Mouse (Mus musculus) heart, postnatal 25 days (tissue): Measurements from ENCODE around the gene Acadm. TPM values are rescaled to one million over a fixed set of nuclear protein-coding genes. Genes with fewer than 3 reads are reported as not detected.

ENCODE experiments used
- DNase-seq: peaks from one replicate; pipeline ENCODE4 v3.0.0; 2022; ENCODE audit warnings: low spot score
- intact Hi-C: fragments of 180-260 bp; cut with DNase I; formaldehyde crosslinking; loops from one replicate; pipeline ENCODE4 v1.15.1; 2025
- total RNA-seq, 2 experiments: library from RNA; stranded (reverse); gene quantifications; 2 replicates each; pipeline ENCODE4 v1.2.3; 2021

The Acadm gene
- total RNA-seq, 2 experiments from 2014 or later = 1,031 to 1,101 TPM

DNA sequence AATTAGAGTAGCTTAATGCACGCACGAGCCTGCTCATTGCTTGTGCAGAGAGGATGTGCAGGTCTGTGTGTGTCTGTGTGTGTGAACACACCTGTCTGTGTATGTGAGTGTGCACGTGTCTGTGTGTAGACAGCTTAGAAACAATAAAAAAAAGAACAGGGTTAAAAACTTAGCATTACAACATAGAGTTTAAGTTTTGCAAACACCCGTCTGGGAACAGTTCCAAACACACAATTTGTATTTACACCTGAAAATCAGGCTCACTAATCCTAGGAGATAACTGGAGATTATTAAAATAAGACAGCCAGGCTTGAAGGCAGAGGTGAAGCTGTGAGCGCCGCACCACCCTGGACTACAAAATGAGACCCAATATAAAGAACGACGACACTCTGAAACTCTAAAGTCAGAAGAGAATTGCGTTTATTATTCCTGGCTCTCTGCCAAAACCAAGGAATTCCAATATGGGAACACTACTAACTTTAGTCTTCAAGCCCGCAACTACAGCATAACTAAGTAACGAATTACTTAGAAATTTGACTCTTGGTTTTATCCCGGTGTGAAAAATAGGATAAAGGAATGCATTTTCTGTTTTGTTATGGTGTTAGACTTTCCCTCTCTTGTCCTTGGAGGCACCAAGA lies 1.3 kb downstream of the Acadm start:
- intact Hi-C loops = loop anchor here (2.0 kb wide), 1 partner anchor 30 kb away; the partner anchor contains the start of gene Rabggtb

DNA sequence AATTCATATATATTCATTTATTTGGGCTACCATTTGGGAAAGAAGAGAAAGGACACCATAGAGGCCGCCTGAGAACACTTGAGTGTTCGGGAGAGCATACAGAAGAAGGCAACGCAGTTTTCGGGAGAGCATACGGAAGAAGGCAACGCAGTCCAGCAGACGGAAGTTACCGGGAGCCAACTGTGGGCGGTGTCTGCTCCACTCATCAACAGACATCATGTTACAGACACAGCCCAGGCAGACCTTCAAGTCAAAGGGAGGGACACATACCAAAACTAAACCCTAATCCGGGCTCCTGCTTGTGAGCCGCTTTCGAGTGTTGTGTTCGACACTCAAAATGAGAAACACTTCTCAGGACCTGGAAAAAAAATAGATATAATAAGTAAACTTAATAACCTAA lies 2.8 kb downstream of the Acadm start:
- no peak for DNase-seq
- intact Hi-C loops = loop anchor here (2.0 kb wide), 1 partner anchor 29 kb away; the partner anchor contains the start of gene Rabggtb

More for the DNA sequence above, 1.3 kb downstream of the Acadm start:
- no peak for DNase-seq

- intact Hi-C loops = no loop called here
- DNase-seq = no peak
Measured at GRCm38 (mm10) chr3:153940486-153940885, 3.9 kb downstream of the Acadm start.

DNA sequence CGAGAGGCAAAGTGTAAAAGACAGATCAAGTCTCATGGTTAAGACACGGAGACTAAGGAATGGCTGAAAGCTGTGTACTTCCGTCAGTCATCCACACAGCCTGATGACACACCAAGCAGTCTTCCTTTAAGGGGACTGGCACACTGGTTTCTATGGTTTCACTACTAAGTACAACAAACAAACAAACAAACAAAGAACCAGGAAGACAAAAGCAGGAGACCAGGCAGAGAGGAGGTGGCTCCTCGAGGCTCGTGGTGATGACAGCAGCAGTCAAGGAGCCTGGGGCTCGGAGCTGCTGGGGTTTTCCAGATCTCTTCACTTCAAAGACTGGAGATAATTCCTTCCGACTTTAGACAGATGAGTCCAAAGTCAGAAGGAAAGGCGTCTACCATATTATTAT lies 4.4 kb downstream of the Acadm start:
- intact Hi-C loops = no loop called here
- DNase-seq = no peak

DNA sequence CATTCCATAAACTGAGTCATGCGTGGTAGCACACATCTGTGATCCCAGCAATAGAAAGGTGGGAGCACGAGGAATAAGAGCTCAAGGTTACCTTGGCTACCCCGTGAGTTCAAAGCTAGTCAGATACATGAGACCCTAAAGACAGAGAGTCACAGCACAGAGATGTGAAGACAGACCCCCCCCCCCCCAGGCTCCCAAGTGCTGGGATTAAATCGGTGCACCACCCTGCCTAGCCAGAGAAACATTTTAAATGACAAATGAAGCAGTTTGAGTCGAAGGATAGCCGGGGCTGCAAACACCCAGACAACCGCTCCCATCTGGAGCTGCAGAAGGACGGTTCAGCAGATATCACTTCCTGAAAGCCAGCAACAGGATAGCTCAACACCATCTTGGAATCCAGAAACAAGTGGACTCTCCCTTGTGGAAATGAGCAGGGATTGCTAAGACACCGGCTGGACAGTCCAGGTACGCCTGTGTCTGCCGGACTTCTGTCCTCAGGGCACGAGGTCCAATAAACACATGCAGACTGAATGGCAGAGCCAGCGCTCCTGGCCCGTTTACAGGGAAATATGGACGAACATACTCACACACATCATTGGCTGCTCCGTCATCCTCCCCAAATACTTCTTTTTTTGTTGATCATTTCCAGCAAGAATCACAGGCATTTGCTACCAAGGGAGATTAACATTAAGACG lies 7.2 kb downstream of the Acadm start:
- no peak for DNase-seq
- intact Hi-C loops = no loop called here

- DNase-seq = no peak
- intact Hi-C loops = no loop called here
Measured at GRCm38 (mm10) chr3:153935878-153936277, 8.6 kb downstream of the Acadm start.

DNA sequence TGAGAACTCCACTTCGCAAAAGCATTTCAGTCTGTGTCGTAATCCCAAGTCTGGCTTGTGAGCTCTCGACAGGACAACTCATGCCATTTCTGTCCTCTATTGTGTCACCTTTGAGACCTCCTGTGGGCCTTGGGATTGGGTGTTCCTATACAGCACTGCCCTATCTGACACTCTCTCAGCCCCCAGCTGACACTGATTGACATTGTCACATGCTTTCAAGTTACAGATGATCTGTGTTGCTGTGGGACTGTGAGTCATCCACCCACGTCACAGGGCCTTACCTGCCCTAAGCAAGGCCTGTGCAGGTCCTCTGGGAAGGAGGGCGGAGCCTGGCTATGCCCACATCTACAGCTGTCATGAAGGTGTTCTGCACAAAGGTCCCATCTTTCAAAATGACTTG lies 12.0 kb downstream of the Acadm start:
- no peak for DNase-seq
- intact Hi-C loops = no loop called here

DNA sequence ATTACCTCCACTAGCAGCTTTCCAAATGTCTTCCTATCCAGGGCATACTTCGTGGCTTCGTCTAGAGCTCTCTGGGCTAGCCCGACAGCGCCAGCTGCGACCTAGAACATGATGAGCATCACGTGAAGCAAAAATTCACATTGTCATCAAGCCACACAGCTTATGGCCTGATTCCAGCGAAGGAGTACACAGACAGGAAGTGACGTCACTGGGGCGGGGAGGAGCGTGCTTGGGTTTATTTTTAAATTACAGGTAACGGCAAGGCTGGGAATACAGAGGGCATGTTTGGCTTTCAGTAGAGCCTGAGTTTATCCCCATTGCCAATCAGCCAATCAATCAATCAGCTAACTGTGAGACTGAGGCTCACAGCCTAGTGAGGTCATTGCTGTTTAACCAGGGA lies 14.9 kb downstream of the Acadm start:
- no peak for DNase-seq
- intact Hi-C loops = no loop called here

DNA sequence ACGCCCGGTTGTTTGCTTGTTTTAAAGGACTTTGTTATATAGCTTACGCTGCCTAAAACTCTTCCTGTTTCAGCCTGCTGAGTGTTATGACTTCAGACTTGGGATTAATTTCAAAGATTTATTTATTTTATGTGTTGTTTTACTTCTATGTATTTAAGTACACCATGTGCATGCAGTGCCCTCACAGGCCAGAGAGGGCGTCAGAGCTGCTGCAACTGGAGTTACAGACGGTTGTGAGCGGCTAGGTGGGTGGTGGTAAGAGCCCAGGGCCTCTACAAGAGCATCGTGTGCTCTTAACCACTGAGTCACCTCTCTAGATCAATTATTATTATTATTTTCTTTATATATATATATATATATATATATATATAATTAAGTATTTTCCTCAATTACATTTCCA lies 18.1 kb downstream of the Acadm start:
- intact Hi-C loops = no loop called here
- DNase-seq = no peak

DNA sequence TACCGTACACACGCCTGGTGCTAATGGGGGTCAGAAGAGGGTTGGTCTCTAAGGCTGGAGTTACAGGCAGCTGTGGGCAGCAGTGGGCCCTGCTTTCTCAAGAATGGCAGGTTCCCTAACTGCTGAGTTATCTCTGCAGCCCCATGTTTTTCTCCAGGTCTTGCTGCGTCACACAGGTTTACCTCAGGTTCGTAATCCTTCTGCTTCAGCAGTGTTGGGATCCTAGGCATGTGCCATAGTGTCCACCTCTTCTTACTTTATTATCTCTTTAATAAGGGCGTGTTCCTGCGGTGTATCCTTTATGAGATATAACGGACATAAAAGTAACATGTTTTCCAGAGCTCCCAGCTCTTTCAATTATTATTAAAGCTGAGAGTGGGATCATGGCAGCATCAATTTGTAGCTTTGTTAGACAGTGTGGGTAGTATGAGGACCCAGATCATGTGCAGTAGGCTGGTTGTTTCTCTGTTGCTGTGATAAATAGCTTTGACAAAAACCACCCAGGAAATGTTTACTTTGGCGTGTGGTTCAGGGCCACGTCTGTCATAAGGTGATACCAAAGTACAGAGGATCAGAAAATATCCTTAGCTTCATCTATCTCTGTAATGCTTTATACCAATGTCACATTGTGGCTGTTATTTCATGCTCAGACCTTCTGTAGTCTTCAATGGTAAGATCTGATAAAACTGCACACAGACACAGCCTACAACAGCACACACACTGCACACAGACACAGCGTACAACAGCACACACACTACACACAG lies 23.1 kb downstream of the Acadm start:
- intact Hi-C loops = no loop called here
- DNase-seq = no peak

DNA sequence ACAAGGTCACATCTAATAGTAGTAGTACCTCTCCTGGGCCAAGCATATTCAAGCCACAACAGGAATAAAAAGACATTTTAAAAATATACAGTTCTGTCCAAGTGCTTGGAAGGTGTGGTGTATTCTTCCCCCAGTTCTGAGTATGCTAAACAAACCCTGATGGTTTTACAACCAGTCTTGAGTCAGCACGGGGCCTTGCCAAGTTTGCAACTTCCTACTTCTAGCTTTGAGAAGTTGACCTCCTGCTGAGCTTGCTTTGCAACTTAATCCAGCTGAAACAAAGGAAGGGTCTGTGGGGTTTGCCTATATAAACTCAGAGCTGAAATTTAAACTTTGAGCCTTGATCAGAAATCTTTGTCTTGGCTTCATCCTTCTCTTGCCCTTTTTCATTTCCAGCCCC lies 27.2 kb downstream of the Acadm start:
- intact Hi-C loops = no loop called here
- no peak for DNase-seq

DNA sequence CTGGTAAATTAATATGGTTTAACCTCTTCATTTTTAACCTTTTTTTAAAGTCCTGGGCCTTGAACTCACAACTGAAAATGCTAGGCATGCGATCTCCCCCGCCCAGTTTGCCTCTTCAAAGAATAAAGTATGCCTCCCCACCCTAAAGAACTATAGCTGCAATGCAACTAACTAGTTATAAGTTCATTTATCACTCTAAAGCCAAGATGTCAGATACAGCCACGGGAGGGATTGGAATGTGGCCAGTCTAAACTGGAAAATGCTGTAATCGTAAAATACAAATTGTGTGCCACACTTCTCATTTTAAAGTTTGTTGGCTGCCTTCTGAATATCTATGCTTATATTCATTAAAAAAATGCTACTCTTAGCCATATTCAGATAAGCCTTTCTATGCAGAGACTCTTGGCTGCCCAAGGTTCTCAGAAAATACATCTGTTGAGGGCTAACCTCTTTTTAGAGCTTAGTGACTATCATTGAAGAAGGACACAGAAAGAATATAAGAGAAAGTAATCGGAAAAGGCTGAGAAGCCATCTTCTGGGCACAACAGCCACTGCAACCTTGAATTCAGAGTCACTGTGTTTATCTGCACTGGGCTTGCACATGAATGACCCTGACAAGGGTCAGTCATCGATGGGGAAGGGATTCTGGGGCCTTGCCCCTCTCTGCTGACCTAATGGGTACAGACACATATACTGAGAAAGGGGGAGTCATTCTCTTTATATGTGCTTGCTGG lies 30.8 kb downstream of the Acadm start:
- no peak for DNase-seq
- intact Hi-C loops = loop anchor here (2.0 kb wide), 1 partner anchor 29 kb away; no protein-coding TSS in a partner anchor

DNA sequence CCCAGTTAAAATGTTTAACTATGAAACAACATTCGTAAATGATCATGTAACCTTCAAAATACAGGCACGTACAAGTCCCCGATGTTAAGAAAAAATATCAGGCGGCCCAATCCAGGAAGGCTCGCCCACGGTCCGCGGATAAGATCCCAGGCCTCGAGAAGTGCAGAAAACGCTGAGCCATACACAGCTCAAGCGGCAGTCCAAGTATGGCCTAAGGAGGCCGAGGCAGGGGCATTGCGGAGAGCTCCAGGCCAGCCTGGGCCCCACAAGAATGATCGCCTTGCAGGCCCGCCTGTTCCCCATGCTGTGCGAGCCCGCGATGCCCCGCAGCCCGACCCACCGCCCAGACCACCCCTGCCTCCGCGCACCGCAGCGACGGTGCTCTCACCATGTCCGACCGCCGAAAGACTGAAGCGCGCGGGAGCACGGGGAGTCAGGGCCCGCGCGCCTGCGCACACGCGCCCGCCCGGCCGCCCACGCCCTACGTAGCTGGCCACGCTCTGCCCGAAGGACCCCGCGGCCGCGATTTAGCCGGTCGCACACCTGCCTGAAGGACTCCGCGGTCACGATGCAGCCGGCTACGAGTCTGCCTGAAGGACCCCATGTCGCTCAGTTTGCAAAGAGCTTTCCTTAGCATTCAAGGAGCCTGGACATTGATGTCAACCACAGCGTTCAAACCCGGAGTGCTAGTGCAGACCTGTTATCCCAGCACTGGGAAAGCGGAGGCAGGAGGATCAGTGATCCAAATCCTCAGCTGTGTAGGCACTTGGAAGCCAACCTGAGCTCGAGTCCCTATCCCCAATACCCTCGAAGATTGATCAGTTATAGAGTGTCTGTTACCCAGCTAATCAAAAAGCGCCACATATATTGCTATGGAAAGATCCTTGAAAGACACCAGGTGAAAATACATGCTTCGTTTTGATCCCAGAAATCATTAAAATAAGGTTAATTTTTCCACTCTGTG lies 31.6 kb downstream of the Acadm start, which contains the start of gene Rabggtb:
Gene Rabggtb, minus strand, starts transcription at position 464 of the 964 bp plus-strand sequence.
- DNase-seq = peak; percentile 90
- intact Hi-C loops = loop anchor here (2.0 kb wide), 1 partner anchor 30 kb away; no protein-coding TSS in a partner anchor

DNA sequence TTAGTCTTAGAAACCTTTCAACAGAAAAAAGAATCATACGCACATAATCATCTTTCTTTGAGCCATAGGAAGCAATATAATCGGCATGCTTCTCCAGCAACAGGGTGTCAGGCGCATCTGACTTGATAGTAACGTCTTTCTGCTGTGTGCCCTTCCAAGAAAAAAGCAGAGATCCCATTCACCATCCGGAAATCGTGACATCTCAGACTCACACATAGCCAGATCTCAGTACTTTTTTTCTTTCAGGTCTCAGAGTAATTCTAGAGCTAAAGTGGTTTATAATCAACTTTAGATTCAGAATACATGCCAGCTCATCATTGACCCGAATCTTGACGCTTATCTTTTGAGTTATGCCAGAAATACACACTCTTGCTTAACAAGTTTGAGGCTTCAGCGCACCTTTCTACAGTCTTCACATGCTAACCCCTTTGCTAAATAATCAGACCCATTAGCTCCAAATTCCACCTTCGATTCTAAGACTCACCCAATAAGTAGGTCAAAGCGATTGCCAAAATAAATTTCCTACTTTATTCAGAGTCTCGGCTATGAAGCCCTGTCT lies 32.5 kb downstream of the Acadm start:
- no peak for DNase-seq
- intact Hi-C loops = loop anchor here (2.0 kb wide), 1 partner anchor 31 kb away; no protein-coding TSS in a partner anchor

DNA sequence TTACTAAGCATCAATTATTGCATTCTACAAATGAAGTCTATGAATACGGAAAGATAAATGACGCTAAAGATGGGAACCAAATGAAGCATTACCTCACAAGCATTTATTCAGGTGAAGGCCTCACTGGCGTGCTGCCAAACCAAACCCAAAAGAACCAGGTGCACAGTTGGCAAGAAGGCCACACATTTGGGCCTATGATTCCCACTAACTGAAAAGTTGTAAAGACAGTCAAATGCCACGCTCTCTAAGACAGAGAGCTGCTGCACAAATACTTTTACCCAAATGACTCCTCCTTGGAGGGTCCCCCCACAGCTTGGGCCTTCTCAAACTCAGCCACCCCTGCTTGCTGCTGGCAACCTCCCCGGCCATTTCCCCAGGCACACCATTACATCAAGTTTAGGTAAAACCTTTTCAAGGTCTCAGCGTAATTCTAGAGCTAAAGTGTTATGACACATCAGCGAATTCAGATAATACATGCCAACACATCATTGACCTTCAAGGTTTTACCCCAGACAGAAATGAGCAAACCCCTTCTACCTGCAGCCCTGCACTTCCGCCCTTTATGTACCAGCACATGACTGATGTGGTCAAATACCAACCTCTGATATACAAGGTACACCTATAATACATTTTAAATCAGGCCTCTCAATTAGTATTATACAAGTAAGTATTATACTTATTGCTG lies 33.1 kb downstream of the Acadm start:
- no peak for DNase-seq
- intact Hi-C loops = no loop called here

- no peak for DNase-seq
- intact Hi-C loops = no loop called here
Measured at GRCm38 (mm10) chr3:153910489-153910888, 33.9 kb downstream of the Acadm start.

DNA sequence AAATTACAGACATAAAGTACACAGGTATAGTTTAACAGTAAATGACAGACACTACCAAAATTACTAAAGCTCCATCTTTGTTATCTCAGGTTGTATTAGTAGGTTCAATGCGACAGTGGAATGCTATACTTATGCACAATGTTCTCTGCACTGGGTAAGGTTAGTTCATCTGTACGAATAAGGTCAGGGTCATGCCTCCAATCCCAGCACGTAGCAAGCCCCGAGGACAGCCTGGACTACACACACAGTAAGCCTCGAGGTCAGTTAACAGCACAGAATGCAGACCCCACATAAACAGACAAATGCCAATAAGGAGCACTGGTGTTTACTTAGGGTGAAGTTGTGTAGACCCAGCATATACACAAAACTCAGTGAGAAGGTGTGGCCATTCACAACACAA lies 35.5 kb downstream of the Acadm start:
- DNase-seq = no peak
- intact Hi-C loops = no loop called here
